Mouse (Mus musculus) lung, embryonic 14.5 days (tissue): ENCODE data around the gene Chchd6. TPM values are rescaled to one million over a fixed set of nuclear protein-coding genes. Genes with fewer than 3 reads are reported as not detected.

Experiments
- ATAC-seq: fragments of 200-750 bp; cut with Nextera tagmentation; 2 replicates; pipeline ENCODE4 v1.8.0; 2017; ENCODE audit warnings: mild to moderate bottlenecking, moderate TSS enrichment, moderate library complexity; ENCODE audit not compliant: insufficient read depth
- DNase-seq: peaks from one replicate; pipeline ENCODE4 v3.0.0-alpha.2; 2015
- H3K27ac ChIP-seq: fragments of 300-500 bp; sonication (generic); 2 replicates; pipeline ENCODE4 v1.5.1; 2014; ENCODE audit warnings: low read depth, mild to moderate bottlenecking, moderate library complexity
- H3K27me3 ChIP-seq: fragments of 300-500 bp; sonication (generic); 2 replicates; pipeline ENCODE4 v1.6.1; 2014; ENCODE audit warnings: low read length, control low read depth; ENCODE audit not compliant: insufficient read depth
- H3K36me3 ChIP-seq: fragments of 300-500 bp; sonication (generic); 2 replicates; pipeline ENCODE4 v1.6.1; 2014; ENCODE audit warnings: control low read depth; ENCODE audit not compliant: insufficient read depth
- H3K4me1 ChIP-seq: fragments of 300-500 bp; sonication (generic); 2 replicates; pipeline ENCODE4 v1.6.1; 2014; ENCODE audit warnings: antibody characterized with exemption, control low read depth; ENCODE audit not compliant: insufficient read depth
- H3K4me2 ChIP-seq: fragments of 300-500 bp; sonication (generic); 2 replicates; pipeline ENCODE4 v1.6.1; 2014; ENCODE audit warnings: mild to moderate bottlenecking
- H3K4me3 ChIP-seq: fragments of 300-500 bp; sonication (generic); 2 replicates; pipeline ENCODE4 v1.5.1; 2014; ENCODE audit warnings: low read depth, low read length
- H3K9ac ChIP-seq: fragments of 300-500 bp; sonication (generic); 2 replicates; pipeline ENCODE4 v1.6.1; 2014
- H3K9me3 ChIP-seq: fragments of 300-500 bp; sonication (generic); 2 replicates; pipeline ENCODE4 v1.6.1; 2016; ENCODE audit warnings: low read depth, low read length, control low read depth
- CTCF ChIP-seq: IDR thresholded peaks from 2 replicates; pipeline ENCODE4 v1.5.1; 2016; ENCODE audit warnings: antibody characterized with exemption, low read depth
- WGBS: fragments of 180-500 bp; shearing (Covaris S2); extraction: QIAGEN DNeasy Blood & Tissue Kit; methylation state at CpG from one replicate; pipeline ENCODE4 v1.1.7; 2014; 5-methylcytosine and 5-hydroxymethylcytosine counted together
- polyA plus RNA-seq: library from polyadenylated mRNA; unstranded; fragments of >200 nt; fragmentation: Nextera tagmentation; extraction: Ambion mirVana; gene quantifications from 2 replicates; pipeline ENCODE4 v1.2.1, GENCODE M21; 2014

Chchd6 gene
- polyA plus RNA-seq, 1 experiment from 2014 or later = 69.3 TPM

DNA sequence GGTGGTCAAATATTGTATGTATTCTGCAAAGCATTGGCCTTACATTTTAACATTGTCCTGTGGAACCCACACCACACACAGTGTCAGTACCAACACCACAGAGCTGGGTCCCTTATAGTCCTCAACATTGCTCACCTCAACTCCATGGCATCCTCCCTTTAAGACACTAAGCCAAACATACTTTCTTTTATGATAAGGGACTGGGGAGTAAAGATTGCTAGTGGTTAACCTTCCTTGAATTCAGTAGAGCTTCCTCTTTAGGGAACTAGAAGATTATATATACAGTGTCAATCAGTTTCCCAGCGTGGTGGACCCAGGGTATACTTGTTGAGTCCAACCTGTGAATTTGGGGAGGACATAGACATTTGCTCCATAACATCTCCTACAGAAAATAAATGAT is 105.9 kb downstream of the Chchd6 start:
- 79% methylated on average over 1 of the region's 1 CpGs for WGBS
- ATAC-seq (no peak), DNase-seq (no peak)
- no peaks in the 10 kb centered on the region for H3K4me1 ChIP-seq
- no peak for TF ChIP-seq CTCF
- H3K9me3 ChIP-seq = no peaks in the 10 kb centered on the region
- H3K27me3 ChIP-seq = no peaks in the 10 kb centered on the region
- no peaks in the 10 kb centered on the region for H3K36me3 ChIP-seq
- no peak overlapping the region for H3K4me3 ChIP-seq
- H3K4me2 ChIP-seq = no peak overlapping the region
- no peak overlapping the region for H3K9ac ChIP-seq
- H3K27ac ChIP-seq = no peak overlapping the region

DNA sequence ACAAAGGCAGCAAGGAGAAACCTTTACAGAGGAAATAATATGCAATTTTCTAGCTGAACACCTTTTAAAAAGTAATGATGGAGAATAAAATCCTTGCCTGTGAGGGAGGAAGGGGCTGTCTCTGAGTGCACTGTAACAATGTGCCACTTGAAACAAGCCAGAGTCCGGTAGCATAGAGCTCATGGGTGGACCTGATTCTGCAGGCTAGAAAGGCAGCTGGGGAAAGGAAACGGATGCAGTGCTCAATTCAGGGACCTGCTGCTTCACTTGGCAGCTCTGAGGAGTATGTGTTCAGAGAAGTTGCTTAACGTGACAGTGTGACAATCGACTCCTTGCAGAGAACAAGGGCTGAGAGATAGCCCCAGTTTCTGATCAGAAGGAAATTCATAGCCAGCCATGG is 109.4 kb downstream of the Chchd6 start:
- DNase-seq (no peak), ATAC-seq (no peak)
- Histone ChIP-seq H3K27ac (no peak overlapping the region), H3K4me2 (no peak overlapping the region), H3K36me3 (no peaks in the 10 kb centered on the region), H3K9ac (no peak overlapping the region), H3K4me3 (no peak overlapping the region), H3K4me1 (no peaks in the 10 kb centered on the region), H3K27me3 (no peaks in the 10 kb centered on the region), H3K9me3 (no peaks in the 10 kb centered on the region)
- WGBS = 43% methylated on average over 4 of the region's 4 CpGs
- no peak for TF ChIP-seq CTCF

- Histone ChIP-seq H3K36me3 (no peaks in the 10 kb centered on the region), H3K27me3 (no peaks in the 10 kb centered on the region), H3K9me3 (no peaks in the 10 kb centered on the region), H3K4me3 (no peak overlapping the region), H3K9ac (no peak overlapping the region), H3K27ac (no peak overlapping the region), H3K4me2 (no peak overlapping the region), H3K4me1 (no peaks in the 10 kb centered on the region)
- DNase-seq (no peak), ATAC-seq (no peak)
- TF ChIP-seq CTCF = no peak
- WGBS = 59% methylated on average over 4 of the region's 4 CpGs
Measured at GRCm38 (mm10) chr6:89481192-89481591, 114.3 kb downstream of the Chchd6 start.

GRCm38 (mm10) chr6:89467908-89468307 is 127.5 kb downstream of the Chchd6 start:
- Histone ChIP-seq H3K9me3 (no peaks in the 10 kb centered on the region), H3K4me2 (no peak overlapping the region), H3K4me1 (no peaks in the 10 kb centered on the region), H3K27ac (no peak overlapping the region), H3K27me3 (no peaks in the 10 kb centered on the region), H3K9ac (no peak overlapping the region), H3K4me3 (no peak overlapping the region), H3K36me3 (no peaks in the 10 kb centered on the region)
- no peak for TF ChIP-seq CTCF
- ATAC-seq (no peak), DNase-seq (no peak)

GRCm38 (mm10) chr6:89467290-89467689 is 128.2 kb downstream of the Chchd6 start:
- WGBS = 83% methylated on average over 9 of the region's 9 CpGs
- ATAC-seq = no peak
- no peak overlapping the region for H3K4me2 ChIP-seq

DNA sequence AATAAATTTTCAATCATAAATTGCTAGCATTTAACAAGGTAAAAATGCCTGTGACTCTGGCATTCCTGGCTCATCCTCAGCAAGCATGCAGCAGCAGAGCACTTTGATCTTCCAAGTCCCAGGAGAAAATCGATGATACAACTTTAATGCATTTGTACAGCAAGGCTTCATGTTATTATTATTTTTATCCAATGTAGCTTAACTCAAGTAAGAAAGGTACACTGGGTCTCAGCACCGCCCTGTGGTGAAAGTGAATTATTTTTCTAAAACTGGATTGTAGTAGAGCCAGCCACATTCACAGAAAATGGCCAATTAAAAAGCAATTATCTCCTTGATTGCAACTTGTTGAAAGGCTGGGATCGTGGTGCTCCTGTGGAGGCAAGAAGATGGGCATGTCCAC is 128.6 kb downstream of the Chchd6 start:
- Histone ChIP-seq H3K4me2 (no peak overlapping the region), H3K4me1 (0 out of 2 replicates have a peak, but pooled peaks cover 4% of the 10 kb centered on the region), H3K9ac (no peak overlapping the region), H3K9me3 (no peaks in the 10 kb centered on the region), H3K4me3 (no peak overlapping the region), H3K36me3 (no peaks in the 10 kb centered on the region), H3K27me3 (no peaks in the 10 kb centered on the region), H3K27ac (no peak overlapping the region)
- peak; percentile 26 for DNase-seq
- TF ChIP-seq CTCF = peak; percentile 20
- 72% methylated on average over 3 of the region's 3 CpGs for WGBS
- no peak for ATAC-seq

More at GRCm38 (mm10) chr6:89467290-89467689, 128.2 kb downstream of the Chchd6 start:
- H3K27ac ChIP-seq = no peak overlapping the region
- no peak overlapping the region for H3K9ac ChIP-seq
- no peak; the same call in 1 of the 2 replicates for TF ChIP-seq CTCF
- no peak for DNase-seq
- H3K27me3 ChIP-seq = no peaks in the 10 kb centered on the region
- H3K4me1 ChIP-seq = no peaks in the 10 kb centered on the region
- no peaks in the 10 kb centered on the region for H3K36me3 ChIP-seq
- H3K4me3 ChIP-seq = no peak overlapping the region
- no peaks in the 10 kb centered on the region for H3K9me3 ChIP-seq

DNA sequence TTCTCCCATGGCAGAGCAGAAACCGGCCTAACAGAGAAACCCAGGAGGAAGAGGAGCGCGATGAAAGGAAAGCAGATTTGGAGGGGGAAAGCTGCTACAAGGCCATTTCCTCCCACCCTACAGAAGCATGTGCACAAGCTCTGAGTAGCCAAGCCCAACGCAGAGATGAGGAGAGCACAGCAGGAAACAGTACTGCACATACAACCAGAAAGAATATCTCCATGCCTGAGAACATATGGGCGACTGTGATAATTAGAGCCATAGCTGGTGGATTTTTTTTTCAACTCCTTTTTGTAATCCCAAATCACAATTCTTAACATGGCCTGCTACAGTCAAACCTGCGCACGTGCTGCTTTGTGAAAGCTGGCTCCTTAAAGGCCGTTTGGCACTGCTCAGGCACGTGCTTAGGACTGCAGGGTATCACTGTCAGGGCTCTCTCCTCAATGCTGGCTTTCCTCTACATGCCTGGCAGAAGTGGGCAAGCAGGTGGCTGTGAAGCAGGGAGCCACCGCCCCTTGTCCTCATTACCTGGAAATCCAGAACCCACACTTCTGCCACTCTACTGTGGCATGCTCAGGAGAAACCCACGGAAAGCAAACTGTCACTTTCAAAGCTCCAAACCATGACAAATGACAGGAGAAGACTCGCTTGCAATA is 129.3 kb downstream of the Chchd6 start:
- Histone ChIP-seq H3K9ac (no peak overlapping the region), H3K4me3 (no peak overlapping the region), H3K4me2 (no peak overlapping the region), H3K4me1 (0 out of 2 replicates have a peak, but pooled peaks cover 4% of the 10 kb centered on the region), H3K27me3 (no peaks in the 10 kb centered on the region), H3K36me3 (no peaks in the 10 kb centered on the region), H3K27ac (no peak overlapping the region), H3K9me3 (no peaks in the 10 kb centered on the region)
- no peak for TF ChIP-seq CTCF
- ATAC-seq (no peak), DNase-seq (no peak)
- 75% methylated on average over 12 of the region's 12 CpGs for WGBS
